Mouse (Mus musculus) thymus, adult 18-20 months (tissue): ENCODE results near the gene Triap1.
"Not testable (repeated sequence)": the region's sequence is repeated elsewhere in the genome, so short reads cannot be mapped to it uniquely, and the experiment has no call there.

Experiments
- DNase-seq, 2 experiments: peaks; one replicate each; pipeline ENCODE4 v3.0.0; 2022; ENCODE audit warnings: mixed read lengths in 2 of 2

Triap1 gene

DNA sequence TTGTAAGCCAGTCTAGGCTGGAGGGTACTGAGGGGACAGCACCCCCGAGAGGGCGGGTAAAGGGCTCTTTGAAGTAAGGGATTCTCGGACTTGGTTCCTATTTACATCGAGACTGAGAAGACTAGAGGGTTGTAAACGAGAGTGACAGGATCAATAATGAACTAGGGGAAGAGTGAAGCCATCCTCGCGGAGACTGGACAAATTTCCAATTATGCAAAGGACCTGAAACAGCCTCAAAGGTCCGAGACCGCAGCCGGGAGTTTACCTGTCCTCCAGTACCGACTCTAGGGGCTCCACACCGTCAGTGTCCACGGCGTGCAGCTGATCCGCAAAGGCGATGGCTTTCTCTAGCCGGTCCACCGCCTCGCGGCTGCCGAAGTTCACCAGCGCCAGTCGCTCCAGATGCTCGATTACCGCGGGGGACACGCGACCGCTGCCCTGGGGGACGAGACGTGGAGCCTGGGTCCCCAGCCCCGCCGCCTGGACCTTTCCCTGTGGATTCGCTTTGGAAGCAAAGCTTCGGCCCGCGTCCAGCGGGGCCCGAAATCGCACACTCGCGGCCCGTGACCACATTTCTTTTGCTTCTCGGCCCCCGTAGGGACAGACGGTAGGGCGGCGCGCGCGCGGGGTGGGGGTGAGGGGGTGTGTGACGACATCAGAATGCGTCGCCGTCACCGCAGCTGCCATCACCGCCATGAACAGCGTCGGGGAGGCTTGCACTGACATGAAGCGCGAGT is at the start of gene Triap1, which contains the start of gene Gatc:
TSS of gene Triap1 (plus strand) at position 649 of the 737 bp plus-strand sequence.
TSS of gene Gatc (minus strand) at position 602 of the 737 bp plus-strand sequence.
- DNase-seq: peak; percentile 67 to 70

- DNase-seq: no peak
These were observed 46.9 kb upstream of the Triap1 start for GRCm38 (mm10) chr5:115294173-115294572.

DNA sequence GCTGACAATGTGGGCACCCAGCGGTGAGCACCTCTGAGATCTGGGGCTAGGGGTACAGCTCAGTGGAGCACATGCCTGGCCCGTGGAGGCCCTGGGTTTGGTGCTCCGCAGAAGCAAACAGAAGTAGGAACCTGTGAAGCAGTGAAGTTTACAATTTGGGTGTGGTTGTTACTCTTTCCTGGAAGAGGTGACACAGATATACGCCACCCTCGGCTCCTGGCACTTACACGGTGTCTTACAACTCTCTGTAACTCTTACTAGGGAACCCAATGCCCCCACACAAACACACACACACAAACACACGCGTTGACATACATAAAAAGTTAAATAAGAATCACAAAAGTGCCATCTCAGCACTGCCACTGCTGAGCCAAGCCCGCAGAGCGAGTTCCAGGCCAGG is 44.7 kb upstream of the Triap1 start:
- no peak for DNase-seq

GRCm38 (mm10) chr5:115300035-115300744 is 40.8 kb upstream of the Triap1 start:
- peak in 1 of 2 experiments; percentile 70 for DNase-seq

DNA sequence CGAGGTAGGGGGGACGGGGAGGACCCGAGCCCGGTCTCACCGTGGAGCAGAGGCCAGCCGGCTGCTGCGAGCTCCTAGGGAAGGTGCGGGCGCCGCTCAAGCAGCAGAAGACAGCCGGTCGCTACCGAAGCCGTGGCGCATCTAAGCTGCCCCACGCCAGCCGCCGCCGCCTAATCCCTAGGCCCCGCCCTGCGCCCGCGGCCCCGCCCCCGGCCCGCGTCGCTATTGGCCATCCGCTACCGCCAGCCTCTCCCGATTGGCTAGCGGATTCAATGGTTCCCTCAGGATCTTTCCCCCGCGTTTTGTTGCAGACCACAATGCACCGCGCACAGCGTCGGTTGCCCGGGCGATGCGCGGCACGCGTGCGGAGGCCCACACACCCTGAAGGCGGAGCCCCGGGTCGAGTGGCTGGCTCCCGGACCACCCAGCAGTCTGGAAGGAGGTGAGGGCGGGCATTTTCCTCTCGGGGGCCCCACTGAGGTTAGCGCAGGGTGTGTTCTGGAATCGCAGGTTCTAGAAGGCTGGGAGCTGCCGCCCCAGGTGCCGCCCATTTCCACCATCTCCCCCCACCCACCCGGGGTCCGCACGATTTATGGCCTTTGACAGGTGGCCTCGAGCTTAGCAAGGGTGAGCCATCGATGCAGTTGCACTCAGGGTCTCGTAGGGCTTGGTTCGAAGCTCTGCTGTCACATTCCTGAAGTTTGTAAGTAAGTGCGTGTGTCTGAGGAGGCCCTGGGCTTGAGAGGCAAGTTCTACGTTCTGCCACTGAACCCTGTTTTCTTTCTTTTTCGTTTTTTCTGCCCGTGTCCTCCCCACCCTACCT is 40.0 kb upstream of the Triap1 start, which contains the start of gene Dynll1:
TSS of gene Dynll1 (minus strand) at position 208 of the 823 bp plus-strand sequence.
- peak; percentile 97 to 99 for DNase-seq

GRCm38 (mm10) chr5:115301615-115302014 is 39.4 kb upstream of the Triap1 start:
- DNase-seq: no peak

GRCm38 (mm10) chr5:115302190-115302589 is 38.8 kb upstream of the Triap1 start:
- not testable (repeated sequence) for DNase-seq

GRCm38 (mm10) chr5:115312354-115312753 is 28.7 kb upstream of the Triap1 start:
- no peak for DNase-seq

- DNase-seq: no peak
These were observed 28.0 kb upstream of the Triap1 start for GRCm38 (mm10) chr5:115312816-115313667.

DNA sequence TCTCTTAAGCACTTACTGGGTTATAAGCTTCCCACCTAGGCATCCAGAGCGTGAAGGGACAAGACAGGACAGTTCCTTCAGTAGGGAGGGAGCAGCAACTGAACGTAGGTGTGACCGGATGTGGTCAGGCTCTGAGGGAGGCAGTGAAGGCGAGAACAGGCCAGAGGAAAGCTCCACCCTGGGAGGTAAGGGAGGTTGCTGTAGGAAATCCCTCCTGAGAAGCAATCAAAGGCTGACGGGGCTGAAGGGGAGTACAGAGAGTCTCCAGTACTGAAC is 27.4 kb upstream of the Triap1 start:
- no peak for DNase-seq

DNA sequence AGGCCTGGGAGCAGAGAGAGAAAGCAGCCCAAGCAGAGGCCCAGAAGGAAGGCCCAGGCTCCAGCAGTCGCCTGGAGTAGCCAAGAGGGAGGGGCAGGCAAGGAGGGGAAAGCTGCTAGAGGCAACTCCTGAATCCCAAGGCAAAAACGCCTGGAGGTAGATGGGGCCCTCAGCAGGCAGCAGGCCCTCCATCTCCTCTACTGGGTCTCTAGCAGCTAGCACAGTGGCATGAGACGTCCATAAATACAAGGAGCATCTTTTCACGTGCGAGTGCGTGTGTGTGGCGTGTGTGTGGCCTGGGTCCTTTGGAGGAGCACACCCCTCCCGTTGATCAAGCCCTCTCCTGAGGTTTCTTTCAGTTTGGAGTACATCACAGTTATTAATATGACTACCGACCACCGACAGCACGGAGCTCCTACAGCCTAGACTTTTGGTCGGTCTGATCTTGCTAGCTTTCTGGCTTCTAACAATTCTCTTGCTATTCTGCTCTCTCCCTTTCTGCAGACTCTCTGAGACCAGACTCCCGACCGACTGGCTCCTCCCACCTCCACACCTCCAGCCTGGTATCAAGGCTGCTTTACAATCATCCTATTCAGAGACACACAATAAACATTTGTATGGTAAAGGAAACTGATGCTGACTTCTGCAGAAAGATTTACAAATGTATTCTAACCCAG is 23.9 kb upstream of the Triap1 start:
- no peak for DNase-seq

- peak; percentile 37 to 61 for DNase-seq
These were observed 23.2 kb upstream of the Triap1 start for GRCm38 (mm10) chr5:115317645-115318328.

GRCm38 (mm10) chr5:115319004-115319940 is 21.8 kb upstream of the Triap1 start:
- DNase-seq: peak in 1 of 2 experiments; percentile 43

- no peak for DNase-seq
These were observed 14.7 kb upstream of the Triap1 start for GRCm38 (mm10) chr5:115326256-115326831.

GRCm38 (mm10) chr5:115326875-115327609 is 14.0 kb upstream of the Triap1 start, which contains the start of gene Srsf9:
TSS of gene Srsf9 (plus strand) at chr5:115327177.
- peak; percentile 92 for DNase-seq

DNA sequence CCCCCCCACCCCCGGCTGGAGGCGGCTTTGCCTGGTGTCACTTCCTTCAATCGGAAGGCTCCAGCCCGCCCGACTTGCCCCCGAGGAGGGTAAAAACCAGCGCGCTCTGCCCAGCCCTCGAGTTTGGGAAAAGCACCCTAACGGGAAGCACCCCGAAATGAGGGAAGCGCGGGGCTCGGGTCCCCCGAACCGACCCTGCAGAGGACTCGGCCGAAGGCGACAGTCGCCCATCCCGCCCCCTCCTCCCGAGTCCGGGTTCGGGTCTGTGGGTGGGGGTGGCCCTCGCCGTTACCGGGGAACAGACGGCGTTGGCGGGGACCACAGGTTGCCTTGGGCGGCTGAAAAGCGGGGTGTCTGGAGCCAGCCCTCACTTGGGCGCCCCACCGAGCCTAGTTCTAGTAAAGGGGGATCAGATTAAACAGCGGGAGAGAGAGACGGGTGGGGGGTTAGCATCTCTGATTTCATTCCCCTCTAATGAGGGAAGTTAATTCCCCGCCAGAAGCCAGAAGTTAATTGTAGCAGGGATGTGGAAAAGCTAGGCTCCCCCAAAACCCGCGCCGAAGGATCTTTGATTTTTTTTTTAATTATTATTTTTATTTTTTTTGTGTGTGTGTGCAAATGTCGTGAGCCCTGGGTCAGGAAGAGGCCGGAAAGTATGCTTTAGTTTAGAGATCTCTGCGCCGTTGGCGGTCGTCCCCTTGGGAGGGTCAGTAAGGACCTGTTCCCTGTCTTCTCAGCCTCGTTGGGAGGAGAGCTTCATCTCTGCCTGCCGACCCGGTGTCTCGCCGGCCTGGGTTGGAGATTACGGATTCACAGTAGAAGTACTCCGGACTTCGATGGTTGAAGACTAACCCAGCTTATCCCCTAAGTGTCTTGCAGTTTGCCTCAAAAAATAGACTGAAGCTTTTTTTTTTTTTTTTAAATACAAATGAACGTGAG is 13.1 kb upstream of the Triap1 start:
- peak; percentile 46 to 63 for DNase-seq

DNA sequence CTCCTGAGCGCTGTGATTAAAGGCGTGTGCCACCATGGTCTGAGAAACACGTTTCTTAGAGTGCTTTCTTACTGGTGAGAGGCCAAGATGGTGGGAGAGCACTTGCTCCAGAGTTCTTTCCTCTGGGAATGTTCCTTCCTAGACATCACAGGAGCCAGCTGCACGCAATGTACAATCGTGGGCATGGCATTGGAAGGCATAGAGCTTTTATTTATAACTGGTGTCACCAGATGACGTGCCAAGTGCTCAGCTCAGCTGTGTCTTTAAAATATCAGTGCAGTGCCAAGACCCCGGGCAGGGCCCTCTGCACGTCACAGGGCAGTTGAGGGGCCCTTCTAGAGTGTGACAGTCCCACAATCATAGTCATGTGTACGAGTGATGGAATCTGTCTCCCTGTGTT is 10.1 kb upstream of the Triap1 start:
- DNase-seq: no peak

- DNase-seq: no peak
These were observed 7.4 kb upstream of the Triap1 start for GRCm38 (mm10) chr5:115333626-115334025.
